Mouse (Mus musculus) spleen, embryonic (tissue): ENCODE results near the gene Fbxo47.

ENCODE experiments used
- CTCF ChIA-PET: fragments of 350-600 bp; sonication (Branson Sonifier 250); formaldehyde crosslinking; loops from one replicate; lab custom pipeline; 2022; lab: Charles Lee

Gene Fbxo47

DNA sequence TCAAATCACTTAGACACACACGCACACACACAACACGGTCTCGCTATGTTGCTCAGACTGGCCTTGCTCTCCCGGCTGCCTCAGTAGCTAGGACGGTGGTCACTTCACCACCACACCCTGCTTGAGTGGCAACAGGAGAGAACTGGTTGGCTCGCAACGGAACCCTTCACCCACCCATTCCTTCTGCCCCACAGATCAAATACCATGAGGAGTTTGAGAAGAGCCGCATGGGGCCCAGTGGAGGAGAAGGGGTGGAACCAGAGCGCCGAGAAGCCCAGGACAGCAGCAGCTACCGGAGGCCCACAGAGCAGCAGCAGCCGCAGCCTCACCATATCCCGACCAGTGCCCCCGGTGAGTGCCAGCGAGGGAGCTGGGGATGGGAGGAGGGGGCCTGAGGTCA, 50.6 kb downstream of the Fbxo47 start:
- CTCF ChIA-PET, result interaction anchor here (0.9 kb wide), 1 partner anchor 75 kb away, joined by 3 read pairs; no protein-coding TSS in a partner anchor

DNA sequence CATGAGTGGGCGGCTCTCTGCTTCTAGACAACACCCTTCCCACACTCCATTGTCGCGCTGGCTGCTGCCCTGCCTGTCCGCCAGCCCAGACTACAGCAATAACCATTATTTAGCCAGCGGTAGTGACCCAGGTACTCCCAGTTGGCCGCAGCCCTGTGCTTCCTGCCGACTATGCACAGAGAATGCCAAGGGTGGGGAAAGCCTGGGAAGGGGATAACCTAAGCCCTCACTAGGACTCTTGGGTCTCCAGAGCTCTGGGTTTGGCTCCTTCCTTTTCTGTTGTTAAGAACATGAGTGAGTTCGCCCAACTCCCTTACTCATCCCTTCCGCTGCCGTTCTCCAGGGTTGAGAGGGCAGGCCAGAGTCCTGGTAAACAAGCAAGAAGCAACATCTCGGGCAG, 52.0 kb downstream of the Fbxo47 start:
- CTCF ChIA-PET, result no interaction called here

DNA sequence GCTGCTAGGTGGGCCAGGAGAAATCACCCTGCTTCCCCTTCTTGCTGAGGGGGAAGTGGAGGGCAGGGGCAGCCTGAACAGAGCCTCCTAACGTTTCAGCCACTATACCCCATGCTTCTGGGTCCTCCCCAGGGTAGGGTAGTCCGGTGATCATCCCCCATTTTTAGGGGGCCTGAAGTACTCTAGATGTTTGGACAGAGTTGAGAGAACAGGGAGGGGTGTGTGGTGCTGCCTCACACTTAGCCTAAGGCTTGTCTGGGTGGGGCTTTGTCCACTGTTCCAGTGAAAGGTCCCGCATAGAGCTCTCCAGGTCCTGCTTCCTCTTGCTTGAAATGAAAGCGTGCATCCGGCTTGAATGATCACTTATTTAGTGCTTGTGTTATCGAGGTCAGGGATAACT, 53.5 kb downstream of the Fbxo47 start:
- CTCF ChIA-PET, result no interaction called here

DNA sequence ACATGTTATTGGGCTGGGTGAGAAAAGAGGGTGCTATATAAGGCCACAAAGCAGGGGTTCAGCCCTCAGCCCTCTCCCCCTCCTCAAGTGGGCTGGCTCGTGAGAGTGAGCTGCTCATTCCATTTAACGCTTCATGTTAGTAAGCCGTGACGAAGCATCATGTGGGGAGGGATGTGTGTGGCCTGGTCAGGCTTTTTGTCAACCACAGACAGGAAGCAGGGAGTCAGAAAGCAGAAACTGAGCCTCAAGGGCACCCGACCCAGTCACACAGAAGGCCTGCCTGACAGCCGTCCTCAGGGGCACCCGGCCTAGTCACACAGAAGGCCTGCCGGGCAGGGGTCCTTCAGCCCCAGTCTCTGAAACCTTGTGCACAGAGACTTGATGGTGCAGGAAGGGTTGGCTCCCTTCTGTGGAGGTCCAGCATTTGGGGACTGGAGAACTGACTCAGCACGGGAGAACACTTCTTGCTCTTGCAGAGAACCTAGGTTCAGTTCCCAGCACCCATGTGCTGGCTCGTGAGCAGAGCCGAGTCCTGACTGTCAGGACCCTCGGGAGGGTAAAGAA, 54.0 kb downstream of the Fbxo47 start:
- CTCF ChIA-PET, result no interaction called here

DNA sequence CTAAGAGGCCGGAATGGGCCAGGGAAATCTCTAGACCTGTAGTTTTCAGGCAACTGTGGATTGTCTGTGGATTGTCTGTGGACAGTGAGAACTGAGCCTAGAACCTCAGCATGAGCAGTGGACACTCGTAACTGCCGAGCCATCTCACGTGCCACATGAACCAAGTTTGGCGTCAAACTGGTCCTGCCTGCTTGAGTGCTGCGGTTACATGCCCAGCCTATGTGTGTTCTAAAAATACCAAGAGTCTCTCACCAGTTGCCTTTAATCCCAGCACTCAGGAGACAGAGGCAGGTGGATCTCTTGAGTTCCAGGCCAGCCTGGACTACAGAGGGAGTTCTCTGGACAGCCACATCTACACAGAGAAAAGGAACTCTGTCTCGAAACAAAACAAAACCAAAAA, 54.6 kb downstream of the Fbxo47 start:
- CTCF ChIA-PET, result no interaction called here

DNA sequence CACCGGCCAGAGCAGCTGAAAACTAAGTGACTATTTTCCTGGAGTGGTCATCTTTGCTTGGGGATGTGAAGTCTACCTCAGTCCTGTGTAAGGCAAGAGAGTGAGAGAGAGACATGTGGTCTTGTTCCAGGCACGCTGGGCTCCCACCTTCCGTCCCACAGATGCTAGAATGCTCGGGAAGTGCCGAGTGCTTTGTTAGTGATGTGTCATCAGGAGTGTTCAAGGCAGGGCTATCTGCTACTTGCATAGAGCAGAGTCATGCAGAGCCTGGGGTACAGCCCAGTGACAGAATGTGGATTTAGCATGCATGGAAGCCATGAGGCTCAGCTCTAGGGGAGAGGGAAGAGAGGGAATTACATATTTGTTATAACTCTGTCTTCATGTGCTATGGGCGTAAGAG, 56.3 kb downstream of the Fbxo47 start:
- CTCF ChIA-PET, result interaction anchor here (0.6 kb wide), 1 partner anchor 34 kb away, joined by 5 read pairs; no protein-coding TSS in a partner anchor

DNA sequence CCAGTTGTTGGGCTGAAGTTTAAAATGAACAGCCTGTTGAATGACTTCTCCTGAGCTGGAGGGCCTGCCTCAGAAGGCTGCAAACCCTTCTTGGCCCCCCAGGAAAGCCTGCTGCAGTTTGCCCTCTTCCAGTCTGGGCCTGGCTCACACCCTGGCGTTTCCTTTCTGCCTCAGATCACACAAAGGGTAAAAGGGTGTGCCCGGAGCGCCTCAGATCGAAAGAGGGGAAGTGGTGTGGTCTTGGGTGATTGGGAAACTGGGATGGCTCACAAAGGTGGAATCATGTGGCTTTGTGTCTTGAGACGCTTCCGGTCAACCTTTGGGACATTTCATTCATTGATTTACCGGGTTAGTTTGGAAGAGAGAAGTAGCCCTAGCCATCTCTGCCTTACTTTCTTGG, 57.5 kb downstream of the Fbxo47 start:
- CTCF ChIA-PET, result no interaction called here

DNA sequence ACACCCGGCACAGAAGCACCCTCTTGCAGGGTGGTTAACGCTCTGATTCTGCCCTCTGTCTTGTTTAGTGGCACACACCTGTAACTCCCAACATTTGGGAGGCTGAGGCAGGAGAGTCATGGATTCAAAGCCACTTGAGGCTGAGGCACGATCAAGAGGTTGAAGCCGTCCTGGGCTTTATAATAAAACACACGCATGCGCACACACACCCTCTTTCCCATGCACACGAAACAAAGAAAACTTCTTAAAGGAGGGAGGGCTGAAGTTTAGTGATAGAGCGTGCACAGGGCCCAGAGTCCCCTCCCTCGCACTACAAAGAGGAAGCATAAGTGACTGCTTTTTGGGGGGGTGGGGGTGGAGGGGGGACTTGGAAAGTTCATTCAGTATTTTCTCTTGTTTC, 58.0 kb downstream of the Fbxo47 start:
- CTCF ChIA-PET, result no interaction called here

DNA sequence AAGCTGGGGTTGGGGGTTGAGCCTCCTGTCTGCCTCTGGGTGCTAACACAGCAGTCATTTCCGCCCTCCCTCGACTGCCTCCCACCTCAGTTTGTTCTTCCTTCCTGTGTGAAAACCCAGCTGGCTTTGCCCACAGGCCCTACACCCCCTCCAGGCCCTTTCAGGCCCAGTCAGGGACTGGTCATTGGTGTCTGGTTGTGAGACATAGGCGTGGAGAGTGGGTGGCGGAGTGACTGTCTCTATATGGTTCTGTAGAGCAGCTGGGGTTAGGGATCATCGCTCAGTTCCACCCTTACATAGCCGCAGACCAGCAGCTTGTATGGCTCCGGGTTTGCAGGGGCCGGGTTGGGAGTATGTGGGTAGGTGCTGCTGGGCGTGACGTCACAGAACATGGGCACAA, 58.7 kb downstream of the Fbxo47 start:
- CTCF ChIA-PET, result no interaction called here

DNA sequence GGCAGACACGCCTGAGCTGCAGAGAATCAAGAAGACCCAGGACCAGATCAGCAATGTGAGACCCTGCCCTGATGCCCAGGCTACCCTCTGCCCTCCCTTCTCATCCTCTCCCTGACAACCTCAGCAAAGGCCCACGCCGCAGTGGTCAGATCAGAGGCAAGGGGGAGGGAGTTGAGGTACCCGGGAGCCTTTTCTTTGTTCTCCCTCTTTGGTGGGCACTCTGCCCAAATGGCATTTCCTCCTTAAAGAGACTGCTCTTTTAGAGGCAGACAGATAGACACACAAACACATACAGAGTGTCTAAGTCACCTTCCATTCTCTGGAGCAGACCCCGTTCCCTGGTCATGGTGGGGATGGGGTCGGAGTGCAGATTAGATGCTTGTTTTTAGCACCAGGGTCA, 59.1 kb downstream of the Fbxo47 start:
- CTCF ChIA-PET, result no interaction called here

DNA sequence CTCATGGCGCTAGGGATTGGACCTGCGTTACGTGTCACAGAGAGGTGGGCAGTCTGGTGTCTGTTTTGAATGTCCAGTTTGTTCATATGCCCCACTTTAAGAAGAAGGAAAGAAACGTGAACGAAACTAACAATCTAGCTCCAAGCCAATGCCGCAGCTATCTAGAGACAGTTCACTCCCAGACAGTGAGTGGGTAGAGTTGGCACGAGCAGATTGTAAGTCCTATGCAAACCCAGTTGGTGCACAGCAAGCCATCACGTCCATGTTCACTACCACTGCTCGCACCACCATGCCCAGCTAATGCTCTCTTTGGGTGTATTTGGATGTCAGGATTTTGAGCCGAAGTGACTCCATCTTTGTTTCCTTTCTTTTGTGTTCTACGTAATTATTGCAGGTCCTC, 59.8 kb downstream of the Fbxo47 start:
- CTCF ChIA-PET, result no interaction called here

DNA sequence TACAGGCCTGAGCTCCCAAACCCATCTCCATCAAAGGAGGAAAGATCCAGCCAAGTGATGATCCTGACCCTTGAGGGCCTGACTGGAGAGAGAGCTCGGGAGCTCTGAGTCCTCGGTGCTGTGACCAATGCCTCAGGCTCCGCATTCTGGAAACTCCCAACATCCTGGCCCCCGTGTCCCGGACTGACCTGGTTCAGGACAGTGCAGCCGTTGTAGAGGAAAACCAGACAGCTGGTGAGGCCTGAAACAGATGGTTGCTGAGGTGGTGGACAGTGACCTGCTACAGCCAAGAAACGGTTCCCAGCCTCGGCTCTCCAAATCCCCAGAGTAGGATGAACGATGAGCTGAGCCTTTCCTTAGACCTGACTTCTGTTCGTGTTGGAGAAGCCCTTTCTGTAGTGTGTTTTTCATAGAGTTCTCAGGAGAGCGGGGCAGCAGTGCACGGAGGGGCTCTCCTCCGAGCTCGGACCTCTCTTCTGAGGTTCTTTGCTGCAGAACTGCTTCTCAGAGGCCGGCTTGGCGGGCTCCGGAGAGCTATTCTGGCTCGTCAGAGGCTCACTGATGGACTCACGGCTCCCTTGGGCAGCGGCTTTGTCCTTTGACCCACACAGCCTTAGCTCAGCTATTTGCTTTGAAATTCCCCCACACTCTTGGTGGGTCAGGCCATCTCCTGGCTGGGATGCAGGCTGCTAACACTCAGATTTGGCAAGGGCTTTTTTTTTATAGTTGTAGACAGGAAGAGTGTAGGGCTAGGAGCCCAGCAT, 60.9 kb downstream of the Fbxo47 start:
- CTCF ChIA-PET, result interaction anchor here (0.6 kb wide), 1 partner anchor 57 kb away, joined by 3 read pairs; no protein-coding TSS in a partner anchor

DNA sequence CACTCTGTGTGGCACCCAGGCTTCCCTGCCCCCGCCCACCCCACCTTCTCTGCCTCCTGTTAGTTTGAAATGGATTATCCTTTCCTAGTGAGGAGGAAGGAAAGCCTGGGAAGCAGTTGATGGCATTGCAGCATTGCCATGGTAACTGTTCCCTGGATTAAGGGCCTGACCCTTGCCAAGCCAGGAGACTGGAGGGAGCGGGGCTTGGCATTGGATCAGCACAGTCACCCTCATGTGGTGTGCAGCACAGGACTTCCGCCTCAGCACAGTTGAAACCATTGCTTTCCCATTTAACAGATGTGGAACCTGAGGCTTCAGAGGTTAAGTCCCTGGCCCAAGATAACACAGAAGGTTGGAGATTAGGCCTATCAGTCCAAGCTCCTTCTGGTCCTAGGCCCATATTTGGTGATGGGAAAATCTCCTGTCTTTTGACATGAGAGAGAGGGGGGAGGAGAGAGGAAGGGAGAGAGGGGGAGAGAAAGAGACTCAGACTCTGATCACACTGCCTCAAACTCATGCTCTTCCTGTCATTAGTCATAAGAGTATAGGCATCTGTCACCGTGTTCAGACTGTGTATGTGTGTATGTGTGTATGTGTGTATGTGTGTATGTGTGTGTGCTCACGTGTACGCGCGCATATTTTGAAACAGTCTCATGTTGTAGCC, 62.4 kb downstream of the Fbxo47 start:
- CTCF ChIA-PET, result no interaction called here

DNA sequence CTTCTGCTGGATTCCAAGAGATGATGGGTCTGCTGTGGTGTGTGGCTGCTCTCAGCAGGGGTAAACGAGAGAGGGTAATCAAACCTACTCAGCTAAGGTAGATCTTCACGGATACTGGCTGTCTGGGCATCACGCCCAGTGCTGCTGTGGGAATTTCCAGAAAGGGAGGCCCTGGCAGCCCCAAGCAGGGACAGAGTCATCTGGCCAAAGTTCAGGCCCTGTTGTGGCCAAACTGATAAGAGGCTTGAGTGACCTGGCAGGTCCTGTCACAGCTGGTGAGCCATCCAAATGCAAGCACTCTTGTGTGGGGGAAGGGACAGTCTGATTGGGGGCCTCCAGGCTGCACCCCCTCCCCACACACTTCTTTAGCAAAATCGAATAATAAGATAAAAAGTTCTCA, 63.1 kb downstream of the Fbxo47 start:
- CTCF ChIA-PET, result no interaction called here

DNA sequence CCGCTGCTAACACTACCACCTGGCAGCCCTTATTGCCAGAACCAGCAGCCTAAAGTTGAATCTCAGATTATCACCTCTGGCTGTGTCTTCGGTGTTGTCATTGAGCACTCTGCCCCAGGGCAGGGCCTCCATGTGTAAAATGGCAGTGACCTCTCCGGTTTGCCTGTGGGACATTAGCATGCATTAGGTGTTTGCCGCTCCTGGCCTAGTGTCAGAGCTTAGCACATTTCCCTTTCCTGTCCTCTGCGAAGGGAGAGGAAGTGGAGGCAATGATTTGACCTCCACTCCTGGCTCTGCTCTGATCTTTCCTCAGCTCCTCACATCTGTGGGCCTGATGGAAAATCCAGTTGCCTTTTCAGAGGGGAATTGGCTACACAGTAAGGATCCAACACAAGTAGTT, 64.0 kb downstream of the Fbxo47 start:
- CTCF ChIA-PET, result no interaction called here

DNA sequence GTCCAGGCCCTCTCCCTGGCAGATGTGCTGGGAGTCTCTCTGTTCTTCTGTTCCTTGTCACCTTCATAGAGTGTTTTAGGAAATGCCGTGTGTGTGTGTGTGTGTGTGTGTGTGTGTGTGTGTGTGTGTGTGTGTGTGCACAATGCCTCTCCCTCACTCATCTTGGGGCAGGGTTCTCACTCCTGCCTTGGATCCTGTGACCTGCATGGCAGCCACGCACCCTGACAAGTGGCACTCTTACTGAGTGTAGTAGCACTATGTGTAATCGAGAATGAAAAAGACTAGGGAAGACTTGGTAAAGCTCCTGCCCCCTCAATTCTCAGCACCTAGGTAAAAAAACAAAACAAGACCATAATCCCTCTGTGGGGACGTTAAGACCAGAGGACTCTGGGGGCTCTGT, 64.9 kb downstream of the Fbxo47 start:
- CTCF ChIA-PET, result no interaction called here

DNA sequence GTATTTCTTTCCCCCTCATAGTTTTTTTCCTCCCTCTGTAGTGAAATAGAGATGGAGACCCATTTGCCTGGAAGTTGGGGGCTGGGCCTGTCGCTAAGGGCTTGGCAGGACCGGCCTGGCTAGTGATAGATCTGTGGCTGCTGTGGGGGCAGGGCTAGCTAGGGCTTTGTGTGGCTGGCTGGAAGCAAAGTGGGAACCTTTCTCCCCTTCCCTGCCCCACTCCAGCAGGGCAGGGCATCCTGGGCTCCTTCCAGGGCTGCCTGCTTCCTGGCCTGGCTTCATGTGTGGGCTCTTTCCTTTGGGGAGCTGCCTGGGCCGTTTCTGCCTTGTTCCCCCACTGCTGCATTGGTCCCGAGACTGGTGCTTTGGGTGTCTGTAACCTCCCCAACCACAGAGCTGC, 65.4 kb downstream of the Fbxo47 start:
- CTCF ChIA-PET, result interaction anchor here (0.9 kb wide), 1 partner anchor 13 kb away, joined by 4 read pairs; no protein-coding TSS in a partner anchor

DNA sequence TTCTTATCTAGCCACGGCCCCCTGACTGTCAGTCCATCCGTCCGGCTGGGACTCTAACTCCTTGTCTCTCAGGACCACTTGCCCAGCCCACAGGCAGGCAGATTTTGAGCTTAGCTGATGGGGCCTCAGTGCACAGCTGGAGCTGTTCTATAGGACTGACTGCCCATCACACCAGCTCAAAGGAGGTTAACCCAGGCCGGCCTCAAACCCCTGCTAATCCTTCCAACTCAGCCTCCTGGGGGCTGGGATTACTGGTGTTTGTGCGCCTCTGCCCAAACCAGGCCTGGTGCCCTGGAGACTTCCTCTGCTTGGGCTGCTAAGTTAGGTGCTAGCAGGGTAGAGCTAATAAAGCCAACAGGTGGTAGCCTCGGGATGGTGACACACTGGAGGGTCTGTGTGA, 66.0 kb downstream of the Fbxo47 start:
- CTCF ChIA-PET, result interaction anchor here (0.9 kb wide), 1 partner anchor 13 kb away, joined by 4 read pairs; no protein-coding TSS in a partner anchor

DNA sequence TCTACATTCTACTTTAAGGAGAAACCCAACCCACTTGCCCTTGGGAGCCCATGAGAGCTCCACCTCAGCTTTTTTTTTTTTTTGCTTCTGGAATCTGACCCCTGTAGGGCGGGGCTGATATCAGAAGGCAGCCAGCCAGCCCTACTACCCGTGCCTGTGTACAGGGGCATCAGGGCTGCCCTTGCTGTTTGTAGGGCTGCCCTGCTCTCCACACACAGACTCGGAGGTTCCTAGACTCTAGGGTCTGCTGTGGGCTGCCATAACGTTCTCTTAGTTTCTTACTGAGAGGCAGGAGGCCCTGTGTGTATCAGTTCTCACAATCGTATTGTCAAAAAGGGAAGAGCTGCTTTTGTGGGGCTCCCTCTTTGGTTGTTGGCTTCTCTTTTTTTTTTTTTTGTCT, 66.6 kb downstream of the Fbxo47 start:
- CTCF ChIA-PET, result interaction anchor here (0.7 to 0.9 kb wide), 3 partner anchors 12 to 309 kb away, joined by 3 to 4 read pairs (median 4); no protein-coding TSS in a partner anchor

DNA sequence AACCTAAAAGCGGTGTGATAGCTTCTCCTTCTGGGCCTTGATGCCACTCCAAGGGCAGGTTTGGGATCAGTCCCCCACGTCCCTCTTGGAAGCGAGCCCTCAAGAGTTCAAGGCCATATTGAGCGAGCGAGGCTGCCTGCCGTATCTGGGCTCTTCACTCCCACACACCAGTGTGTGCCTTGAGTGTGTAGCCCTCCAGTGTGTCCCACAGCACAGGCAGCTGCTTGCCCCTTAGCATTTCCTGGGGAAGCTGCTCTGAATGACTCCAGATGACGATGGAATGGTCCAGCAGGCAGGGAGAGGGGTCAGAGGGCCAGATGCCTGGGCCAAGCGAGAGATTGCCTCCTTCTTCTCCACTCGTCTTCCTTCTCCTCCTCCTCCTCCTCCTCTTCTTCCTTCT, 67.0 kb downstream of the Fbxo47 start:
- CTCF ChIA-PET, result interaction anchor here (0.7 to 0.9 kb wide), 3 partner anchors 11 to 309 kb away, joined by 3 to 4 read pairs (median 3); no protein-coding TSS in a partner anchor

DNA sequence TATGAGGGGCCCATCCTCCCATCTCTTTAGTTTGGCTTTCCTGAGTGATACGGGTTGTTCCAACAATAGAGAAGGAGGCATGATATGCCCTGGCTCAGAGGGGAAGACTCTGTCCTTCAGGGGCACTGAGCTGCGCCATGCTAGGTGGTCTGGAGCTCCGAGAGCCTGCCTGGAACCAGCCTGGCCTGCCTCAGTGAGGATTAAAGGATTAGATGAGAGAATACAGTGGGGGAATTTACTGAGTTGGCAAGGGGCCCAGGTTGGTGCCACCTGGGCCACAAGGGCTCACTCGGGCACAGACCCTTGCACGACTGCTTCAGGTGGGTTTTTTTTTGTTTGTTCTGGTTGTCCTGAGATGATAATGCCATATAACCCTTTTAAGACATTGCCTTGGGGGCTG, 67.8 kb downstream of the Fbxo47 start:
- CTCF ChIA-PET, result interaction anchor here (0.9 kb wide), 1 partner anchor 10 kb away, joined by 3 read pairs; no protein-coding TSS in a partner anchor

DNA sequence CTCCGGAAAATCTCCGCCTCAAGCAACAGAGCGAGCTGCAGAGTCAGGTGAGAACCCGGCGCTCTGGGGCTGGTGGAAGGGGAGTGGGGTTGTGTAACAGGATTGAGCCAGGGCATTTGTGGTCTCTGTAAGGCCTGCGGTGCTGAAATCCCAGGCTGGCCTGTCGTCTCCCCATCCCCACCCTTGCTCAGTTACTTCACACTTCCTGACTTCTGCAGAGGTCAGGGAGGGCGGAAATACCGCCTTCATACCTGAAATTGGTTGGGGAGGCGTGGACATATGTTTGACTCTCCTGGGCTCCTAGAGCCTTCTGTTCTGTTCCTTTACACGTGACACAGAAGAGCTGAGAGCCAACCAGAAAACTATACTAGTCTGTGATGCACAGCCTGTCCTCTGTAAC, 68.2 kb downstream of the Fbxo47 start:
- CTCF ChIA-PET, result no interaction called here
